Mouse (Mus musculus) frontal cortex, postnatal 36 days (tissue): ENCODE data around the gene Cox20.

ENCODE experiments used
- DNase-seq, 2 experiments: peaks; one replicate each; pipeline ENCODE4 v3.0.0; 2022; ENCODE audit warnings: low spot score in 2 of 2

Gene Cox20

DNA sequence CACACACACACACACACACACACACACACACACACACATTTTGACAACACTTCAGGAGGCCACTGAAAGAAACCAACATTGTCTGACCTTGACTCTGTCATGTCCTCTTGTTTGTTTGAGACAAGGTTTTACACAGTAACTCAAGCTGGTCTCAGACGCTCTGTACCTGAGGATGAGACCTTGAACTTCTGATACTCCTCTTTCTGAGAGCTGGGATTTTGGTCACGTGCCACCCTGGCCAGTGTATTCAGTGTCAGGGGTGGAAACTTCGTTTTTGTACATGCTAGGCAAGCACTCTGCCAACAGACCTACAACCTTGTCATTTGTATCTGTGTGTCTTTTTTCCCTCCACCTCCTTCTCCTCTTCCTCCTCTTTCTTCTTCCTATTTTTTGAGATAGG lies 35.6 kb downstream of the Cox20 start:
- no peak for DNase-seq

DNA sequence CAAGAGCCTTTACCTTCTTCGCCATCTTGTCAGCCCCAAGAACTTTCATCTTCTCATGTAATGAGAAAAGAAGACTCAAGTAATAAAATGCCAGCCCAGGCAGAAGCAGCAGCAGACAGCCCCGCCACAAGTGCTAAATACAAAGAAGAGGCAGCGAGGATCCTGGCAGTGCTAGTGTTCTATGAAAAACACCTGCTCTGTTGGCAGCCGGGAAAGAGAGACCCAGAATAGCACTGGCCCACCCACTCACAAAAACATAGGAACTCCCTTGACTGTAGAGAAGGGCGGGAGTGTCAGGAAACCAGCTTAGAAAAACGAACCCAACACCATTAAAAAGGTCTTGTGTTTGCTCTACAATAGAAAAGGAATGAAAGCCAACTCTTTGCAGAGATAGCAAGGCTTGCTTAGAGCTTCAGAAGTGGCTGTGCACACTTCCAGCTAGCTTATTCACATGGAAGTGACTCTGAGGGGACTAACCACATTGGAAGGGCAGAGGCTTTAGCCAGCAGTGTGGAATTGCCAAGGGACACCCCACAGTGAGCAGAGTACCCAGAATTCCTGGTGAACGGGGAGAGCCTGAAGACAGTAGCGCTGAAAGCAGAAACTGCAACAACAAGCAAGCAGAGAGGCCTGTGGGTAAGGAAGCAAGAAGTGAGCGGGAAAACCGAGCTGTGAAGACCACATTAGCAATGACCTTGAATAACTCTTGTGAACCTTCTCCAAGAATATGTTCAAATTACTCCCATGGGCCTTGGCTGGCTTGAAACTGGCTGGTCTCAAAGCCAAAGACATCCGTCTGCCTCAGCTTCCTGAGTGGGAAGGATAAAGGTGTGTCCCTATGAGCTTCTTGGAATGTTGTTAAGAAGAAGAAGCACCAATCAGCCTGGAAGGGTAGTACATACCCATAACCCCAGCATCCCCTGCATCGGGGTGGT lies 39.1 kb downstream of the Cox20 start:
- DNase-seq = peak; percentile 72 to 89

DNA sequence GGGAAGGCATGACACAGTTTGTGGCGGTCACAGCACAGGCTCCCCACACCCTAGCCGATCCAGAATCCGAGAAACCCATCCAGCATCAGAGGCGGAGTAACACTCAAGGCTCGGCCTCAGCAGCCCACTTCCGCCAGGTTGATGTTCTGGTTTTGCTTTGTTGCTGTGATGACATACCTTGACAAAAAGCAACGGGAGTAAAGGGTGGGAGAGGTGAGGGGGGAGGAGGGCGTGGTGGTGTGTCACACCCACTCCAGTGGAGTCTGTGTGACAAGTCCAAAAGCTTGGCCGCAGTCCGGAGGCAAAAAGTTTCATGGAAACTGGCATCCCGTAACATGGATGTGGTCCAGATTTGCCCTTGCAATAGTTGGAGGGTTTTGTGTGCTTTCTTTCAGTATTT lies 41.3 kb downstream of the Cox20 start:
- no peak for DNase-seq

DNA sequence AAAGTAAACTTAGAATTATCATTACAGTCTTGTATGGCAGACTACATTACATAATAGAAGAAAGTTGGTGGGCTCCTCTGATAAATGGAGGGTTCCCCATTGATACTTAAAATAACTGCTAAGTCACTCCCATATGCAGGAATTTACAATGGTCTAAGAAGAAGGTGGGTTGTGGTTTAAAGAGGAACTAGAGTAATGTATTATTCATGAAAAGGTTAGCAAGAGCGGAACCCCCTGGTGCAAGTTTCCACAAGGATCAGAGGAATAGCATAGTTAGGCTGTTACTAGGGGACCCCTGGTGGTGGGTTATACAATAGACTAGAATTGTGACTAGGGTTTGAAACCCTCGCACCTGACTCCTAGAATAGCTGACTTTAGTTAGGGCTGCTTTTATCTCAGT lies 41.8 kb downstream of the Cox20 start:
- no peak for DNase-seq

DNA sequence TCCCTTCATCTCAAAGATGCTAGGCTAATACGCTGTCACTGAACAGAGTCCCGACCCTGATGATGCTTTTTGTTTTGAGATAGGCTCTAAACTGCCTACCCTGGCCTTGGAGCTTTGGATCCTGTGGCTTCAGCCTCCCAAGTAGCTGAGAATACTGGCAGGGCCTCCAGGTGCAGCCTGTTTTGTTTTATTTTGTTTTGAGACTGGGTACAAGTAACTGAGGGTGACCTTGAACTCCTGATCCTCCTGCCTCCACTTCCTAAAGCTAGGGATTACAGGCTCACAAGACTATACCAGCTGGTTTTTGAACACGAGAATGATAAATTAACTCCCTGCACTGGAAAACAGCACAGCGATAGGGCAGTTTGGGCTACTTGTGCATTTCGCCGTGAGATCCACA lies 46.2 kb downstream of the Cox20 start:
- no peak for DNase-seq

DNA sequence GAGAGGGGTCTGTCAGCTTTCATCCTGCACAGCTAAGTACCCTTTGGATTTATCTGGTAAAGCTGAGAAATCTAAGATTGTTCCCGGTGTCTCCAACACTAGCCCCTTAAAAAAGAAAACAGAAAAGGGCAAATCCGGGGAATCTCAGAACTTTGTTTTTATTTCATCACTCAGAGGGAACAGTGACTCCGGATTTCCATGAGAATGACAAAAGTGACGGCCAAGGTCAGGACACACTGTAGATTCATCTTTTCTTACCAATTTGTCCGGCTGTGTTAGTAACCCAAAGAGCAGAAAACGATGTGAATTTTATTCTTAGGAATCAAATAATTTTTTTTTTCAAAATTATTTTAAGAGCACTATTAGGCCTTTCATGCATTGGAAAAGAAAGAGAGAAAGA lies 49.2 kb downstream of the Cox20 start:
- no peak for DNase-seq

DNA sequence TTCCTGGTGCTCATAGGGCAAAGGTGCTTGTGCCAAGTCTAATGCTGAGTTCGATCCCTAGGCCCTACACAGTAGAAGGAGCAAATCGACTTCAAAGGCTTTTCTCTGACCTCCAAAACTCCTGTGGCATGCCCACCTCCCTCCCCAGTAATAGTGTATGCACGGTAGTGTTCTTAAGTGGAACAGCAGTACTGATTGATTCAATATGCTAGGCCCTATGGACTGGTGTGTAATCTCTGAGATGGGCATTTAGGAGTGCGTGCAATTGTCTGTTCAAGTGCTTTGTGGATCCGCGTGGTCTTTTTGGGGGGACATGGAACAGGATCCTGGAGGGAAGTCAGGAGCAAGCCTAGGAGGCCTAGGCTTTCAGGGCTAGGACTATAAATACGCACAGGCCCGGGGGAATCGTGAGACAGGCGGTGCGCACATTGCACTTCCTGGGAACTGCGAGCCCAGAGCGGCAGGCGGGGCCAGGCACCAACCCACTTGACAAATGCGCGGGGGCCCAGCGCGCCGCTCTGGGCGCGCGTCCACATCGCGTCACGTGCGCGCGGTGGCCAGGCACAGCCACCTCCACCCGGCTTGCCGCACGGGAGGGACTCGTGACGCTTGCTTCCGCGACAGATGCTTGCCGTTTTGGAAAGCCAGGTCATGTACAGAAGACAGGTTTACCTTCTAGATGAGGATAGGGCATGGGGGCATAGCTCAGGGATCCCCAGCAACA lies 49.8 kb downstream of the Cox20 start:
- DNase-seq = peak; percentile 93 to 97

DNA sequence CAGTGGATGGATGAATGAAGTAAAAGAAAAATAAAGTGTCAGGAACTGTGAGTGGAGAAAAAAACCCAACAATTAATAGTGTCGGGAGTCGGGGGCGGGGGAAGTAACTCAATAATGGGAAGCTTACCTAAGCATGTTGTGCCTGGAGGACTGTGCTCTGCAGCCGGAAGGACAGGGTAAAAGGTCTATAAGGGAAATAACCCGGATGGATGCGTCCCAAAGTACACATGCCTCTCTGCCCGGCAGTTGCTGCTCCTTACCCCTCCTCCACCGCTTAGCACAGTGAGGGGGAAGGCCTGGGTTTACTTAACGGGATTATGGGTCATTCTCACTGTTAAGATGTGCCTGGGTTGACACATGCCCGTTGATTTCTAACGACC lies 50.3 kb downstream of the Cox20 start:
- DNase-seq = no peak
